Mouse (Mus musculus): Measurements from ENCODE around the gene Ssna1.

Ssna1 gene

DNA sequence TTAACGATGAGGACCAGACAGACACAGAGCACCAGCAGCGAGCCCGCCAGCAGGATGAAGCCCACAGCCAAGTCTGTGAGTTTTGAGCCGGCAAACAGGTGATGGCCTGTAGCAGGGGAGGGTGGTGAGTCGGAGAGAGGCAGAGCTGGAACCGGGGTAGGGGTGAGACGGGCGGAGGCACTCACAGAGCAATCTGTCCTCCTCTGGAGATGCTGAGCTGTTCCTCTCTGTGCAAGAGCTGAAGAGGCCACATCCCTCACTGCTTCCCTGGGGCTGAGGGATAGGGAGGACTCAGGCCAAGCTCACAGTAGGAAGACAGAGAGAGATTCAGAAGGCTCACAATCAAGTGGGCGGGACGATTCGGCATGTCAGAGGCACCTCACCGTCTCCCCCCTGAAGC is 41.2 kb downstream of the Ssna1 start:
- DNase-seq (ENCODE audit: low spot score in 2 of 2): no peak

DNA sequence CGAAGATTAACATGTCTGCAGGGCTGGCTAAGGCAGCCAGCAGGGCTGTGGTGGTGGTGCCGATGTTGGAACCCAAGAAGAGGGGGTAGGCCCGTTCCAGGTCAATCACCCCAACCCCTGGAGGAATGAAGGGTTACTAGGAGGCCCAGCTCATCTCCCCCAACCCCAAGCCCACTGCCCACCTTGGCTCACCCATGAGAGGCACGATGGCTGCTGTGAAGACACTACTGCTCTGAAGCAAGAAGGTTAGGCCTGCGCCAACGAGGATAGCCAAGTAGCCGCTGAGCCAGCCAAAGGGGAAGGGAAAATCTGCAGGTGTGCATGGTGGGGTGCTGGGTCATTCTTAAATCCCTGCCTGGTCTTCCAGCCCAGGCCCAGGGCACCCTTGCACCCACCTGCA is 41.7 kb downstream of the Ssna1 start:
- DNase-seq (ENCODE audit: low spot score in 2 of 2): no peak

DNA sequence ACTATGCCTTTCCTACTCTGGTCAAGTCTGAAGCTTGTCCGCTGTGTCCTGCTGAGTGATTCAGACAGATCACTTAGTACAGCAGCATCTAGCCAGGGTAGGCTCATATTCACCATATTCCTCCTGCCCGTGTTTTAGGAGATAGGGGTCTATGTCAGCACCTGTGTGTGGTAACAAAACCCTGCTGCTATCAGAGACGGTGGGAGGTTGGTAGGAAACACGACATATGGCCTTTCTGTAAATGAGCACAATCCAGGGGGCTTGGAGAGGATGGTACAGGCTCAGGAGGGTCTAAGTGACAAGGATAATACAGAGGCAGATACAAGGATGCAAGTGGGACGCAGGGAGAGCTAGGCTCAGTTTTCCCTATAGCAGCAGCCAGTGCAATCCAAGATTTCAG is 42.7 kb downstream of the Ssna1 start:
- DNase-seq (ENCODE audit: low spot score in 2 of 2): no peak

DNA sequence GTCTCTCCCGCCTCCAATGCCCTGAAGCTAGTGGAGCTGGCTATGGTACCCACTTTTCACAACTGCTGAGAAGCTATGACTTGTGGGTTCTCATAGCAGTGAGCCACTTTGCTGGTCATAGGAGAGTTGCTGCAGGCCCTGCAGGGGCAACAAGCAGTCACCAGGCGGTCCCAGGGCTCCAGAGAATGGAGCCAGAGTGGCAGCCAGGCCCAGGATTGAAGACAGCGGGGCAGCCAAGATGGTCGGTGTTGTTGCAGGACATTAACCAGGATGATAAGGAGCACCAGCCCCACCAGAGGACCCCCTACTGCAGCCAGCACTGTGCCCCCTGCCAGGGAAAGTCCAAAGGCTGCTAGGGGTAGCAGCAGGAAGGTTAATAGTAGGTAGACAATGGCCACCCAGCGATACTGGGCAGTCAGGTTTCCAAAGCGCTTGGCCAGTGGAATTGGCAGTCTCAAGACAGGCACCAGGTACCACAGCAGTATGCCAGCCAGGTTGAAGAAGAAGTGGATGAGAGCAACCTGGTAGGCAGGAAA is 43.2 kb downstream of the Ssna1 start:
- DNase-seq (ENCODE audit: low spot score in 2 of 2): no peak

DNA sequence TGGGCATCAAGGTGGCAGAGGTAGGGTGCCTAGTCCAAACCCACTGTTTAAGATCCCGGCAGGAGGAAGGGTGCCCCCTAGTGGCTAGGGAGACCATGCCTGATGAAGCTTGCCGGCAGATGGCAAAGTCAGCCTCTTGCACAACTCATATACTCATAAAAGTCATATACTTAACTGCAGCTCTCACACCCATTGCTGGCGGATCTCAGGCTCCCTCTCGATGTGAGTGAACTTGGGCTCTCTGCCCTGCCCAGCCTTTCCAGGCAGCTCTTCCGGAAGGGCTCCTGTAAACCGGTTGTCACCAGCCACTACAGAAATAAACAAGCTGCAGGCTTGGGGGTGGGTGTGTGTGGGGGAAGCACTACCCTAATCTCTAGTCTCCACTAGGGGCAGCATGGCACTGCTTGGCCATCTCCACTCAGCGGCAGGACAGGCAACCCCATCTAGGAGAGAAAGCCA is 43.8 kb downstream of the Ssna1 start:
- DNase-seq (ENCODE audit: low spot score in 2 of 2): peak; percentile 64 to 77

DNA sequence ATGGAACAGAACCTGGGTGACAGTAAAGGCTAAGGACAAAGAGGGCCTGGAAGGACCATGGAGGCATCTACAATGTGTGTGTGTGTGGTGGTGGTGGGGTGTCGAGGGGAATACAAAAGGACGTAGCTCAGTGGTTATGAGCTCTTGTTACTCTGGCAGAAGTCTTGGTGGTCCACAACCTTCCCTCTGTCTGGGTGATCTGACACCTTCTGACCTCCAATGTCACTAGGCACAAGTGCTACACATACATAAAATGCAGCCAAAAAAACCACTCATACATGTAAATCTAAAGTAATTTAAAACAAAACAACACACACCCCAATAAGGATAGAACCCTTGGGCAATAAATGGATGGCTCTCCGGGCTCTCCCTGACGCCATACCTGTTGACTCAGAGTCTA is 44.8 kb downstream of the Ssna1 start:
- no peak for DNase-seq (ENCODE audit: low spot score in 2 of 2)

DNA sequence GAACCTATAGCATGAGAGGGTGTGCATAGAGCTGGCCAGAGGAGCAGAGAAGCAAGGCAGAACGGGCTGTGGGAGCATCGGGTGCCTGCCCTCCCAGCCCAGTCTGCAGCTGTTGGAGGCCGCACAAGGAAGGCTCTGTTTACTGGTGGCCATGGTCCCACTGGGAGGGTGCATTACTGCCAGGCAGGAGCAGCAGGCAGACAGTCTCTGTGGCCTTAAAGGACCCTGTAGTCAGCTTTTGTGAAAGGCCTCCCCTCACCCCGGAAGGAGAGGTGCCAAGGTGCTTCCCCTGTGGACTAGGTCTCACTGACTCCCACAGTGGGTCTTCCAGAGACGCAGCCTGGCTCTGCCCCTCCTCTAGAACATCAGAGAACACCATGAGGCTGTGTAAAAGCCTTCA is 45.4 kb downstream of the Ssna1 start:
- peak; percentile 40 to 52 for DNase-seq (ENCODE audit: low spot score in 2 of 2)

DNA sequence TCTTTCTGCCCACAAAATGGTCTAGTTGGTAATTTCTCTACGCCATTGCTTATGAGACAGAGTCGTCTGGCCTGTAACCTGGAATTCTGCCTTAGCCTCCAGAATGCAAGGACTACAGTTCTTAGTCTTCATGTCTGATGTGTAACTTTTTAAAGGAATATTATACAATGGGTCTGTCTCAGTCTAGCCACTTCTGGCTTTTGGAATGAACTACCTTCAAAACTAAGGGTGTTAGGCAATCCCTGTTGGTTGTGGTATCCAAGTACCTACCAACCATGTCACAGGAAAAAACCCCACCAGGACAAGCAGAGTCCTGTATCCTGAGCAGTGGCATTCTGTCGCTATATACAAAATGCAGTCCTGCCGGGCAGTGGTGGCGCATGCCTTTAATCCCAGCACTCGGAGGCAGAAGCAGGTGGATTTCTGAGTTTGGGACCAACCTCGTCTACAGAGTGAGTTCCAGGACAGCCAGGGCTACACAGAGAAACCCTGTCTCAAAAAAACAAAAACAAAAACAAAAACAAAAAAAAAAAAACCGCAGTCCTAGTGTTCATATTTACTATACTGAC is 46.3 kb downstream of the Ssna1 start:
- DNase-seq (ENCODE audit: low spot score in 2 of 2): no peak

DNA sequence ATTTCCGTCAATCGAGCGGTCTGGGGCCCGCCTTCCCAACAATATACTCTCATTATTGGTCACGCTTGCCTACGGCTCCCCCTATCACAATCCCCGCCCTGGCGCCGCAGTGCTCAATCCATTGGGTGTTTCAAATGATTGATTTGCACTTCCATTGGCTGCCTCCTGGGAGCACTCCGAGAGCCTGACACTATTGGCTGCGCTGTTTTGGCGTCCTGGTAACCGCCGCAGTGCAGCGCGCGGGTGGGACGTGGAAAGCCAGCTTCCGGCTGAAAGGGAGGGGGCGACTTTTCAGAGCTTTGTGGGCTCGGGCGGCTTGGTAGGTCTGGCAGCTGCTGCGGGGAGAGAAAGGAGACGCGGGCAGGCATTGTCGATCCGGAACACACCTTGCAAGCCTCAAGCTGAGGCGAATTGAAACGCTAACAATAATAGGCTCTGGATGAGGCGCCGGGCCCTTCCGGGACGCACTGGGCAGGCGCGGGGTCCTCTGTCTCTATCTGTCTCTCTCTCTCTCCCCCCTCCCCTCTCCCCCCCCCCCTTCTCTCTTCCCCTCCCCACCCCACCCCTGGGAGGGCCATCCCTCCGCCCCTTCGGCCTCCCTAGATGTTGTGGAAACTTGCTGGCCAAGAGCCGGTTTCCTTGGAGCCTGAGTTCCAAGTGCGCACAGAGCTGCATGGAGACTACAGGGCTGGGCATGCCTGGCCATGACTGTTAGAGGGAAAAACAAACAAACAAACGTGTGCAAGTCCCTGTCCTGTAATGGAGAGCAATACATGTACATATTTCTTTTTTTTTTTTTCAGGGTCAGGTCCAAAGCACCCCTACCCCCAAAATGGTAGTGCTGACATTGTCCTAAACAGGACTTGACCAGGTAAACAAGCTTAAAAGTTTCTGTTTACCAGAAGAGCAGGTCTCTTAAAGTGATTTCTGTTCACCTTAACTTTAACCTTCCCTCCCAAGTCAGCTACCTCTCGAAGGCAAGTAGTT is 47.2 kb downstream of the Ssna1 start:
- DNase-seq (ENCODE audit: low spot score in 2 of 2): peak; percentile 99 to 100

DNA sequence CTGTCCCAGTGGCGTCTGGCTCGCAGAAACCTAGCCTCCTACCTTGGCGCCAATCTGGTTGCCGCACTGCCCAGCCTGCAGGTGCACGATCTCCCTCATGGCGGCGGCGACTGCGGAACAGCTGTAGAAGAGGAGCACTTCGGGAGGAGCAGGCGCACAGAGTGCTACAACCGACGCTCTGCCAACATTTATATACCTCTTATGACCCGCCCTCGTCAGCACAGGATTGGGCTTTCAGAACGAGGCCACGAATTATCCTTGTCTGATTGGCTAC is 47.8 kb downstream of the Ssna1 start, which contains the start of gene Tubb4b:
TSS of gene Tubb4b (minus strand) at position 211 of the 274 bp plus-strand sequence.
- no peak for DNase-seq (ENCODE audit: low spot score in 2 of 2)

DNA sequence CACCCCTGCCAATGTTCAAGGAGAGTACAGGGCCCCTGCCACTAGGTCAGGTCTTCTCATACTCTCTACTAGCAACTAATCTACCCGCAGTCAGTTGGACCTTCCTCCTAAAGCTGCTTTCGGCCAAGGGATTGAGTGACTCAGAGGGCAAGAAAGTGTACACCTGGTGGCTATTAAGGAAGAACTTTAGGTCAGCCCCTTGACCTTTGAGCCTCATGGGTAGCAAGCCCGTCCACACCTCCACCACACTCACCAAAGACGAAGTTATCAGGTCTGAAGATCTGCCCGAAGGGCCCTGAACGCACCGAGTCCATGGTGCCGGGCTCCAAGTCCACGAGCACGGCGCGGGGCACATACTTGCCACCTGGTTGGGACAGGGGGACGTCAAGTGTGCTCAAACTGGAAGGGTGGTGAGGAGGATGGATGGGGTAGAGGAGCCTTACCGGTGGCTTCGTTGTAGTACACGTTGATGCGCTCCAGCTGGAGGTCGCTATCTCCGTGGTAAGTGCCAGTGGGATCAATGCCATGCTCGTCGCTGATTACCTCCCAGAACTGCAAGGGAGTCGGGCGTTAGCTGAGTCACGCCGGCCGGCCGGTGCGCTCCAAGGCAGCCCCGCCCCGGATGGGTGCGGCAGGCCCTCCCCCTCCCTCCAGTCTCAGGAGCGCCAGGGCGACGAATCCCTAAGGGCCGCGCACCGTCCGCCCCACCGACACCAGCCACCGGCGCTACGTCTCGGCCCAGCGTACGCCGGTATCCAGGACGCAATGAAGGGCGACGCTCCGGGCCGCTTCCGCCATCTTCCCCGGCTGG is 48.4 kb downstream of the Ssna1 start:
- DNase-seq (ENCODE audit: low spot score in 2 of 2): peak in 1 of 2 experiments; percentile 47

DNA sequence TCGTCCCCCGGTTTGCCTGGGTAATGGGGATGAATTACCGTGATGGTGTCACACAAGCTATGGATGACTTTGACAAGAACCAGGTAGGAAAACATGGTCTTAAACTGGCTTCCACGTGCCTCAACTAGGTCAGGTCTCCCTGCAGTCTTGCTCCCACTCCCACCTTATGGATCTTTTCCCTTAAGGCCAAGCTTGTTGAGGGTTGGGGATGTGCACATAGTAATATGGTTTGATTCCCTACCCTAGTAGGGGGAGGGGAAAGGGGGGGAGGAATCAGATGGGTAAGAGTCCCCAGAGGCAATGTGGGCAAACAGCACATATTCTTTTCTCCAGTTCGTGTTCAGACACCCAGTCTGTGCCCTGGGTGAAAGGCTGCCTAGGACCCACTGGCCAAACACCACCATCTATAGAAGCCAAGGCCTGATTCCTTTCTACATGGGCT is 50.9 kb downstream of the Ssna1 start:
- no peak for DNase-seq (ENCODE audit: low spot score in 2 of 2)

All from frontal cortex, postnatal 14 days (tissue).